Mouse (Mus musculus) CD8-positive naive resting alpha-beta T cell, adult 2 months (primary cell): Measurements from ENCODE around the gene Cadps.

Source experiments
- DNase-seq, 2 experiments: peaks; one replicate each; pipeline ENCODE4 v3.0.0; 2022; ENCODE audit warnings: low read depth in 2 of 2, low spot score in 2 of 2

Gene Cadps

GRCm38 (mm10) chr14:12822491-12823219 is at the start of gene Cadps:
TSS of gene Cadps (minus strand) at chr14:12823079.
- no peak for DNase-seq

DNA sequence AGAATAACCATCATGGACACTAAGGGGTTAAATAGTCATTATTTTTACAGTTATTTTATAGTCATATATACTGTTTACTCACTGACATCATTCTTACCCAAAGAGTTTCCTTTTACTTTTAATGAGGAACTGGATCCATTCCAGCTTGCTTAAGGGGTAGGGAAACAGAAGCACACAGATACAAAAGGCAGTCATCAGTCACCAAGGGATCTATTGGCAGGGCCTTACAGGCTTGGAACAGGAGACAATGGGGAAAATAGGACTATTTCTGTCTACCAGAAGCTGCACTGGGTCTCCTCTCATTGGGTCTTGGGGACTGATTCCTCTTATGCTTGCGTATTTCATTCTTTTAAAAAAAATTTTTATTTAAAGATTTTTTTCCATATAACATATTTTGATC is 46.7 kb upstream of the Cadps start:
- no peak for DNase-seq

DNA sequence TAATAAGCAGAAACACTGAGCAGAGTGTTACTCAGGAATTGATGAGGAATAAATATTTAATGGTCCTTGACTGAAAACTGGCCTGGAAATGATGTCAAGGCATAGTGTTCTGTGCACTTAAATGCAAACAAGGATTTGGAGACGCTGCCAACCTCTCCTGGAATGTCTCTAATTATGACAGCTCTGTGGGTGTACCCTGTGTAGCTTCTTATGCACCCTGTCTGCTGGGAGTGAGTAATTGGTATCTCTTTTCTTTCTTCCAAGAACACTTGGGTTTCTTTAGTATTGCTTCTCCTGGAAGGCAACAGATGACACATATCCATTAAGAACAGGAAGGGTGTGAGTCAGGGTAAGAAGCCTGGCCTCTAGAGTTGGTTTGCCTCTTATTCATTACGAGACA is 42.4 kb upstream of the Cadps start:
- DNase-seq, result no peak

DNA sequence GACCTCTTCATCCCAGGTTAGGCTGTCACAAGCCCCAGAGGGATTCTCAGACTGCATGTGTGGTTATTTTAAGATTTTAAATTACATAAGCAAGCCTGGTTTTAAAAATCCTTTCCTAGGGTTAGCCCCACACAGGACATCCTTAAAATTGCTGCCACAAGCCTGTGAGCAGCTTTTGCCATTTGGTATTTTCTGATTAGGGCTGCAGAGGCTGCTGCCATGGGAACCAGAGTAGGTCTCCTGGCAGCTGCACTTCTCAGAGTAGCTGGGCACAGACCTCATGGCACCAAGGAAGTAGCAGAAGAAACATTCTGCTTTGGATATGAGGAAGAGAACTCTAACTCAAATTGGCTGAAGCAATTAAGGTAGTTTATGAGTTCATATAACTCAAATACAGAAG is 21.0 kb upstream of the Cadps start:
- DNase-seq, result no peak

DNA sequence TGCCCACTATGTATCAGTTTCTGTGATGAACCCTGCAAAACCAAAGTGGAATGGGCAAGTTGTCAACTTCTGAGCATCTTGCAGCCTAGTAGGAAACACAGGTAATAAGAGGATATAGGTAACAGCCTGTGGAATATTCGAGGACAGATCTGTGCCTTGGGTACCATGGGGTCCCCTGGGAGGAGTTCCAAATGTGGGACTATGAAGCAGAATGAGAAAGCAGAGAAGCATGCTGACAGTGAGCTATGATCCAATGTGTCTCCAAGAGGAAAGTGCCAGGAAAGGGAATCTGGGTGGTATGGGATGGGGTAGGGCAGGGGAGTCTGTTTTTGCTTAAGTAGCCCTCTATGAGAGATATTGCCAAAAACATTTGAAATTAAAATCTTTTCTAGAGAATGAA is 16.6 kb upstream of the Cadps start:
- DNase-seq, result no peak

DNA sequence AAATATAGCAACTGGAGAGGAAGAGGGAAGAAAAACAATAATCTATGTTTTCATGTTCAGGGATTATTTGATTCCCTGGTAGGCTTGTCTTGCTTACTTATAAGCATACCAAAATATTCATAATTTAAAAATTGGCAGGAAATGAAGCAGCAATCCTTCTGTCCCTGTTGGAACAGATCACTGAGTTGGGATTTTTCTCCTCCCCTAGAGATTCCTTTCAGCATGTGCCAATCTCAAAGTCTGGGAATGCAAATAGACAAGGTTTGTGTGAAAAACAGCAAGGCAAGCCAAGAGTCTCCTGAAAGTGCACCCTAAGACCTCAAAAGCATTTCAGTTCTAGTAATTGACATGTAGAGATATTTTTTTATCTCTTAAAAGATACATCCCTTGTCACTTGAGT is 16.1 kb upstream of the Cadps start:
- no peak for DNase-seq

DNA sequence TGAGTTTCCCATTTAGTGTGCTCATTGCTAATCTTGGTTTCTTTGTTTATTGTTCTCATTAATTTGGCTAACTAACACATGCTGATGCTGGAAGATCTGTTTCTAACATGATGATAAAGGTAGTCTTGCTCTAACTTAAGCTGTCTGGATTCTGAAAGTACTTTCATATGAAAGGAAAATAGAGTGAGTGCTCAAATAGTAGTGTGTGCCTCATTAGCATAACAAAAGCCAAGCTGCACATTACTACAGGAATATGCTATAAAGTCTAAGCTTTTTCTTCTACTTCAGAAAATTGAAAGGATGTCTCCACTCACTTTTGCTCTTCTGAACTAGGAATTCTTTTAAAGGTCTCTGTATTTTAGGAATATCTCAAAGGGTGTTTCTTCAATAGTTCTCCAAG is 15.4 kb upstream of the Cadps start:
- no peak for DNase-seq

DNA sequence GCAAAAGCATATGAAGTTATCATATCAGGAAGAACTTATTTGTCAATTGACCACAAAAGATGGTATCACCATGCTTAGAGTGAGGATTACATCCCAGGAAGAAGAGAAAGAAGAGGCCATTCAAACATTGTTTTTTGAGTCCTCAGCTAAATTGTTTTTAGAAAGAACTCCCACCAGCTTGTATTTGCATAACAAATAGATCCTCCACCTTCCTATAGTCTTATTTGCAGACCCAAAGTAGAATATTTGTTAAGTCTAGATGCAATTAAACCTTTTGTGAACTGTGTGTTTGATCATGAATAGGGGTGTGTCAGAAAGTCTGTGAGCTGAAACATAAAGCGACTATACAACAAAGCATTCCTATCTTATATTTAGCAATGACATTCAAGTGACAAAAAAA is 15.0 kb upstream of the Cadps start:
- DNase-seq, result no peak

- DNase-seq, result no peak
Observed at GRCm38 (mm10) chr14:12823781-12824180, 902 bp upstream of the Cadps start.

DNA sequence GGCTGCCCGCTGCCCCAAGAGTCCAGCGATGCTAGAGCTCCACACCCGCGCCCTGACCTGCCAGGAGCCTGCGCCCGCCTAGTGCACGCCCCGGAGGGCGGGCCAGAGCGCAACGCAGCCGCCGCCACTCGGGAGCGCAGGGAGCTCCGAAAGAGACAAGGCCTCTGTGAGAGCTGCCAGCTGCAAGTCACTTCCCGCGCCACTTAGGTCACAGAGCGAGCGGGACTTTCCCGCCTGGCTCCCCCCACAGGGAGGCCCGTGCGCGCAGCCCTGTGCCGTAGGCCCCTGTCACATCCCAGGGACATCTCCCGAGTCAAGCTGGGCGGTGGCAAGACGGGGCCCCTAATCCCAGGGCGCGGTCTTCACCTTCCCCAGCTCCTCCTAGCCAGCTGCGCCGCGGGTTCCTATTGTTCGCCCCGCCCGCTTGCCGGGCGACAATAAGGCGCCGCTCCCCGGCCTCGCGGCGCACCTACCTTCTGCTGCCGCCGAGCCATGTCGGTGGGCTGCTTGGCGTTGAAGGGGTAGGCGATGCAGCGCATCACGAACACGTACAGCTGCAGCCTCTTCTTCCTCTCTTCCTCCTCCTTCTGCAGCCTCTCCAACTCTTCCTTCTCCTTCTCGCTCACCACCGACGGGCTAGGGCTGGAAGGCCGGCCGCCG is 918 bp downstream of the Cadps start:
- no peak for DNase-seq

GRCm38 (mm10) chr14:12821156-12821813 is 1.6 kb downstream of the Cadps start:
- no peak for DNase-seq

DNA sequence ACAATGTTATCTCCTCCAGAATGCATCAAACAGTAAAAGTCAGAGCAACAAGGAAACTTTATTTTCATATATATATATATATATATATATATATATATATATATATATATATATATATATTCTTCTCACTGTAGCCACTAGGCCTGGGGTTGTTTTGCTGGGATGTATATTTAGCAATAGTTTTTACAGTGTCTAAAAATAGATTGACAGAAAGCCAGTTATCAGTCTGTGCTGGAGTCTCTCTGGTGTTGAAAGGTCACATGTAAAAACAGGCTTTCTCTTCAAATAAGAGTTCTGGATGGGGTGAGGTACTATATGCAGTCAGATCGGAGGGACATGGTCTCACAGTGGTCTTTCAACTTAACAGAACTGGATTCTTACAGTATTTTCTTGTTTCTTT is 2.7 kb downstream of the Cadps start:
- DNase-seq, result no peak

- no peak for DNase-seq
Observed at GRCm38 (mm10) chr14:12818442-12818841, 4.4 kb downstream of the Cadps start.

- no peak for DNase-seq
Observed at GRCm38 (mm10) chr14:12812072-12812471, 10.8 kb downstream of the Cadps start.

DNA sequence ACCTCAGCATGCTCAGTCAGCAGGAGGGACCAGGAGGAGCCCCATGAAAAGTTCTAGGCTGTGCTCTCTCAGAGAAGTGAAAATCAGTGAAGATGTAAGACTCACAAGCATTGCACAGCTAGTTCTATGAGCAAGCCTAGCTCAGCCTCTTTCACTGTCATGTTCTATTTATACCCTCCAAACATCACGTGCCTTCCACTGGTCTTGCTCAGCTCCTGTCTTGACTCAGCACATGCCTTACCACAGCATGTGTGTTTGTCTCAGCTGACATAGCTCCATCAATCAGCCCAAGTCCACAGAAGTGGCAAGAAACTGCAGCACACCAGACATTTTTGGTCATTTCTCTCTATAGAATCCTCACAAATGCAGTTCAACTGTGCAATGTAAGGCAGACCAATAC is 19.9 kb downstream of the Cadps start:
- no peak for DNase-seq

DNA sequence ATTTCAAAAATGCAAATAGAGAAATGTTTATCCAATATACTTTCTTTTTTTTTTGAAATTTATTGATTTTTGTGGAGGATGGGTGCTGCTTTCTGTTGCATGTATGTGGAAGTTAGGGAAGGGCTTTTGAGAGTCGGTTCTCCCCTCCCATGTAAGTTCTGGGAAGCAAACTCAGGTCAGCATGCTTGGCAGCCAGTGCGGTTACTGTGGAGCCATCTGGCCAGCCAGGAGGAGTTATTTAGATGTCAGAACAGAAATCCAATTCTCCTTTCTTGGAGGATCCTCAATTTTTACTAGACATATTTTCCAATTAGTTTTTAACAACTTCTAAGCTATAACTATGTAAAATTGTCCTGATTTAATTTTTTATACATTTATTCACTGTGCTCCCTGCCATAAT is 21.8 kb downstream of the Cadps start:
- DNase-seq, result no peak

GRCm38 (mm10) chr14:12798926-12799325 is 24.0 kb downstream of the Cadps start:
- no peak for DNase-seq

GRCm38 (mm10) chr14:12784296-12784695 is 38.6 kb downstream of the Cadps start:
- DNase-seq, result no peak

DNA sequence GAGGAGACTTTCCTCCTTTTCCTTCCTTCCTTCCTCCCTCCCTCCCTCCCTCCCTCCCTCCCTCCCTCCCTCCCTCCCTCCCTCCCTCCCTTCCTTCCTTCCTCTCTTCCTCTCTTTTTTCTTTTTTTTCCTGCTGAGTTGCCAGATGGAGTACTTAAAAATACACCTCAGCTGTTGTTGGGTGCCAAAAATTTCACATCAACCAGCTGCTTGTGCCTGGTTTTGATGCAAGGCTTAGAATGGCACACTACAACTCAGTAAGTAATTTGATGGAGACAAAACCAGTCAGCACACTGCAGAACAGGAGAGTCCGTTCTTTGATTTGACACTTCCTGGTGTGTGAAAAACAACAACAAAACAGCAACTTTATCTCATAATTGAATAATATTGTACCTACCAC is 42.9 kb downstream of the Cadps start:
- DNase-seq, result no peak

GRCm38 (mm10) chr14:12777990-12778389 is 44.9 kb downstream of the Cadps start:
- no peak for DNase-seq

DNA sequence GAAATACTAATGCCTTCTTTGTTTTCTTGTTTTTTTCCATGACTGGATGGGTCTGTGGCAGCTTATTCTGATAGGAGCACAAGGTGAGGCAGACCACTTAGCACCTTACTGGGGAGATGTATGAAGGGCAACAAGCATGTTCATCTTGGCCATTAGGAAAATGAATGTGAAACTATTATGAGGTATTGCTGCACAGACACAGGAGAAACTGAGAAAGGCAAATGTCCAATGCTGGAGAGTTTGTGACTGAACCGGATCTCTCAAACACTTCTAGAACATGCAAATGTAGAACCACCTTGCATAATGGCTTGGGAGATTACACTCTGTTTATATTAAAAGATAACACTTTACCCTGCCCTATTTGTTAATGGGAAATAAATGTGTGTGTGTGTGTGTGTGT is 54.0 kb downstream of the Cadps start:
- no peak for DNase-seq

DNA sequence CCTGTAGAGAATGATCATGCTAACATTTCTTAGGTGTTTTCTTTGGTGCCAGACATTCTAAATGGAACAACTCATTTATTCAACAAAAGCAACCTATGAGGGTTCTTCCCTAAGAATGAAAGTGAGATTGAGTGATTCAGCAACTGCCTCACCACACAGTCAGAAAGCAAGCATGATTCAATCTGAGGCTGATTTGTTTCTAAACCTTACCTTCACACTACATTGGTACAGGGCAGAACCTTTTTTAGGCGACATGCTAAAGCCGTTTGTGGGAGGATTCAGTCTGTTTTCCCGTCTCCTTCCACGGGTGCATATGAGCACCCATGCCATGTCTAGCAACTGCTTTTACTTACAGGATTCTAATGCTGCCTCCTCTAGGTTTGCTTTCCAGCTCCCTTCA is 69.6 kb downstream of the Cadps start:
- no peak for DNase-seq

- DNase-seq, result no peak
Observed at GRCm38 (mm10) chr14:12751821-12752220, 71.1 kb downstream of the Cadps start.
